Mouse (Mus musculus): ENCODE measurements around the gene Wnt8b.

- no peak for TF ChIP-seq POLR2A (IDR thresholded peaks at IDR 0.05; ENCODE audit: borderline replicate concordance, control insufficient read depth, low read depth, low read length)
- TF ChIP-seq CTCF (IDR thresholded peaks at IDR 0.05; ENCODE audit: control insufficient read depth, insufficient read depth, low read length), result no peak
Measured at GRCm38 (mm10) chr19:44554490-44554860, 61.2 kb downstream of the Wnt8b start.

All from bone marrow, adult 2 months (tissue).